Mouse (Mus musculus) layer of hippocampus, adult 2 months (tissue): ENCODE measurements around the gene A930004D18Rik. TPM values are rescaled to one million over a fixed set of nuclear protein-coding genes. Genes with fewer than 3 reads are reported as not detected.

Source experiments
- DNase-seq, 2 experiments: peaks; one replicate each; pipeline ENCODE4 v3.0.0; 2022; ENCODE audit warnings: low spot score in 2 of 2
- H3K27ac ChIP-seq: fragments of 200-600 bp; 2 replicates; pipeline ENCODE4 v1.8.1; 2022
- H3K4me3 ChIP-seq: fragments of 200-600 bp; 2 replicates; pipeline ENCODE4 v1.8.1; 2022; ENCODE audit warnings: mild to moderate bottlenecking
- CTCF ChIP-seq: fragments of 200-600 bp; conservative IDR thresholded peaks from 2 replicates; pipeline ENCODE4 v1.8.1; 2022; ENCODE audit warnings: antibody characterized with exemption, mild to moderate bottlenecking, moderate library complexity
- total RNA-seq, 2 experiments: library from RNA; stranded (reverse); gene quantifications; 2 replicates each; pipeline ENCODE4 v1.2.3; 2021

Gene A930004D18Rik
- total RNA-seq, 2 experiments from 2014 or later: 4.2 to 4.3 TPM

DNA sequence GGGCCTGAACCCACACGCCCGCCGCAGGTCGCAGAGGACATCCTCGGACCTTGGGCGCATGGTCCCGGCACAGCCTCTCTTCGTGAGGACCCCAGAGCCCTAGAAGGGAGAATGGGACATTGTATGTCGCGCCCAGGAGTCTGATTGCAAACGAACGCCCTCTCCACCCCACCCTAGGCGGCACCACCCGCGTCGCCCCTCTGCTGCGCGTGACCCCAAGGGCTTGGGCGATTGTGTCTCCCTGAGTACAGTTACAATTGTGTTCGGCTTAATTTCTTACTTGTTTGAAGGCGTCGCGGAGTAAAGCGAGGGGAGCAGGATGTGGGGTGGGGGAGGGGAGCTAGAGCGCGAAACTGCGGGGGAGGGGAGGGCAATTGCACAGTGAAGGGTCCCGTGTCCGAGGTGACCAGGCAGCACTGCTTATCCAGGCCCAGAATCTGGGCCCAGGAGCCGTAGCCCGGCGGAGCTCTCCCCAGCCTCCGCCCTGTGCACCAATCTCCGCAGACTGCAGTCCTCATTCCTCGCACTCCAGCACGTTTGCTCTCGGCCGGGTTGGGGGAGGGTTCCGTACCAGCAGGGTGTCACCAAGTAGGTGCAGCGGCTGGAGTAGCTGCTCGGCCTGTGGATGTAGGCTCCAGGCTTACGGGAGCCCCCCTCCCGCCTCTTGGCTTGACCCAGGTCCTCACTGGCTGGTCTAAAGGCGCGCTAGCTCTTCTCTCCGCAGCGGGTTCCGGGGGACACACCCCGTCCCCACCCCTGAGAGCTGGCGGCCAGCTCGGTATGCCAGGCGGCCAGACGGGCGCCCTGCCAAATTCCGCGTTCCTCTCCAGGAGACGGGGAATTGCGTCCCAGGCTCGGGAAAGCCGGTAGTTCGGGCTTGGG is 9.2 kb downstream of the A930004D18Rik start:
- DNase-seq: peak; percentile 77 to 85
- H3K27ac ChIP-seq: peak overlapping the region; percentile 98
- no peak for TF ChIP-seq CTCF
- H3K4me3 ChIP-seq: peak overlapping the region; percentile 73

DNA sequence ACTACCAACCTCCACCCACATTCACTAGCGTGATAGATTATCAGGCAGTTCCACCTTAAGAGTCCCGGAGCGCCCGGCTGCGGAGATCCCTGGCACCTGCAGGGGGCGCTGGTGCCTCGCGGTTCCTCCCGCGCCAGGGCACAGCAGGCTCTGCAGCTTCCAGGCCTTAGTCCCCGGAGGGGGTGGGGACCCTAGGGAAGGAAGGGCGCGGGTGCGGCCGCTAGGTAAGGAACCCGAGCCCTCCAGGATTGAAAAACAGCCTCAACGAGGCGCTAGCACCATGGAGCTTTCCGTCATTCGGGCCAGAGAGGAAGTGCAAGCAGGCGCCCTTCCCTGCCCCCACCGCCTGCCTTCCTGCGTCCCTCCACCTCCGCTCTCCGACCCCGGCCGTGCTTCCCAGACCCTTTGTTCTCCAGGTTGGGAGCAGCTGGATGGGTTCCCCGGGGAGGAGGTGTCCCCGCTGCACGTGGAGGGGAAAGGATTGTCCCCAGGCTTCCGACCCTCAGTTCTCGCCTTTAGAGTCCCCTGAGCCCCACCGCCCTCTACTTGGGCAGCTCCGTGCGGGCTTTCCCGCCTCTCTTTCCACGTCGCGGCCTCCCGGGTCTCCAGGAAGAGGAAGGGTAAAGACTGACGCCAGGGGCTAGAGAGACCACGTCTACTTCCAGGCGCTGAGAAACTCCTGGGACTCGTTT is 9.9 kb downstream of the A930004D18Rik start:
- TF ChIP-seq CTCF: peak; percentile 99
- peak; percentile 92 to 96 for DNase-seq
- Histone ChIP-seq H3K4me3 (peak overlapping the region; percentile 73), H3K27ac (peak overlapping the region; percentile 98)

- Histone ChIP-seq H3K4me3 (peak overlapping the region; percentile 73), H3K27ac (peak overlapping the region; percentile 59)
- peak; percentile 47 for TF ChIP-seq CTCF
- no peak for DNase-seq
Observed at GRCm38 (mm10) chr2:18026116-18026947, 11.2 kb downstream of the A930004D18Rik start.

- H3K4me3 ChIP-seq: peak overlapping the region; percentile 73
- TF ChIP-seq CTCF: no peak
- H3K27ac ChIP-seq: peak overlapping the region; percentile 59
- DNase-seq: no peak
Observed at GRCm38 (mm10) chr2:18025781-18026115, 11.8 kb downstream of the A930004D18Rik start.

- H3K27ac ChIP-seq: no peak overlapping the region
- TF ChIP-seq CTCF: no peak
- no peak for DNase-seq
Observed at GRCm38 (mm10) chr2:18025116-18025515, 12.4 kb downstream of the A930004D18Rik start.

GRCm38 (mm10) chr2:18022886-18023285 is 14.7 kb downstream of the A930004D18Rik start:
- Histone ChIP-seq H3K27ac (no peak overlapping the region), H3K4me3 (no peak overlapping the region)
- TF ChIP-seq CTCF: no peak
- no peak for DNase-seq

More at GRCm38 (mm10) chr2:18025116-18025515, 12.4 kb downstream of the A930004D18Rik start:
- H3K4me3 ChIP-seq: no peak overlapping the region

GRCm38 (mm10) chr2:18019122-18019521 is 18.4 kb downstream of the A930004D18Rik start:
- Histone ChIP-seq H3K4me3 (no peak overlapping the region), H3K27ac (no peak overlapping the region)
- DNase-seq: no peak
- no peak for TF ChIP-seq CTCF

DNA sequence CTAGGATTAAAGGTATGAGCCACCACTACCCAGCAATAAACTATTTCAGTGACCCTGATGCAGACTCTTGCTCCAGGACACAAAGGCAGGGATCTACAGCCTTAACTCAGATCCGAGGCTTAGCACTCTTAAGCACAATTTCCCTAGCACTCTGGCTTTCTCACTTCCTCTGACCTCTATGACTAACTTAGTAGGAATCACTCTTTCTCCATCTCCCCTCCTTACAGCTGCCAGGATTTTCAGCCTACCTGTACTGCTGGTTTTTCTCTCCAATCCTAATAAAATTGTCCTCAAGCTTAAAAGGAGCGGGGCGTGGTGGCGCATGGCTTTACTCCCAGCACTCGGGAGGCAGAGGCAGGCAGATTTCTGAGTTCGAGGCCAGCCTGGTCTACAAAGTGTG is 20.2 kb downstream of the A930004D18Rik start:
- no peak for DNase-seq
- H3K27ac ChIP-seq: no peak overlapping the region
- H3K4me3 ChIP-seq: no peak overlapping the region
- no peak for TF ChIP-seq CTCF

DNA sequence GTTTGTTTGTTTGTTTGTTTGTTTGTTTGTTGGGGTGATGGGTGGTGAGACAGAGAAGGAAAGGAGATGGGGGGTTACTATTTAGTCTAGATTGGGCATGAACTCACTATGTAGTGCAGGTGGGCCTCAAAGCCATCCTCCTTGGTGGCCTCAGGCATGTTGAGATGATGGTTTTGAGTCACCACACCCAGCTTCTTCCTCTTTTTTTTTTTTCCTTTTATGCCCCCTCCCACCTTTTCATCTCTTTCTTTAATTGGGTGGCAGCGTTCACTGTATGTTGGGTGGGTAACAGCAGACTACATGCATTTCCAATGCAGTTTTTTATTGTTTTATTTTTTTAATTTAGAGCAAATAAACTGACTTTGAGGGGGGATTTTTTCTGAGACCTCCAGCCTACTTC is 20.9 kb downstream of the A930004D18Rik start:
- no peak overlapping the region for H3K27ac ChIP-seq
- no peak for DNase-seq
- H3K4me3 ChIP-seq: no peak overlapping the region
- TF ChIP-seq CTCF: no peak

- Histone ChIP-seq H3K27ac (no peak overlapping the region), H3K4me3 (no peak overlapping the region)
- no peak for DNase-seq
- no peak for TF ChIP-seq CTCF
Observed at GRCm38 (mm10) chr2:18015581-18015980, 22.0 kb downstream of the A930004D18Rik start.

DNA sequence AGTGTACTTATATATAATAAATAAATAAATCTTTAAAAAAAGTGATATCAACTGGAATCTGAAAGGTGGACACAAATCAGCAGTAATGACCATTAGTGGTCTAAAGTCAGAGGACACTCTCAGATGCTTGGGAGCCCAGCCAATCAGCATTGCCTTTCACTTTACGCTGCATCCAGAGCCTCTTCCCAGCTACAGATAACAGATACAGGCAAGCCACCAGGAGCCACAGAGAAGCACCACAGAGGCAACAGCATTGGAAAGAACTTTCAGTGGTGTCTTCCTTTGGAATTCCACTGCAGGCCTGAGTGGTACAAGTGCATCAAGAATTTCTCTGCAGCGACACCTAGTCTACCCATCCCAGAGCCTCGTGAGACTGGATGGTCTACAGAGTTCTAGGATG is 24.7 kb downstream of the A930004D18Rik start:
- no peak overlapping the region for H3K4me3 ChIP-seq
- no peak for DNase-seq
- no peak overlapping the region for H3K27ac ChIP-seq
- TF ChIP-seq CTCF: no peak

GRCm38 (mm10) chr2:18011226-18011625 is 26.3 kb downstream of the A930004D18Rik start:
- no peak overlapping the region for H3K4me3 ChIP-seq
- TF ChIP-seq CTCF: no peak
- H3K27ac ChIP-seq: no peak overlapping the region
- no peak for DNase-seq

GRCm38 (mm10) chr2:18005137-18005536 is 32.4 kb downstream of the A930004D18Rik start:
- Histone ChIP-seq H3K27ac (no peak overlapping the region), H3K4me3 (no peak overlapping the region)
- no peak for DNase-seq
- no peak for TF ChIP-seq CTCF
